8 mouse cellular contexts compared by ENCODE assay signal in genomic region chr13:23552962-23553361, GRCm38 (mm10). TPM values are rescaled to one million over a fixed set of nuclear protein-coding genes. Genes with fewer than 3 reads are reported as not detected.
A peak's percentile ranks its signal among the peaks of the same experiment; 100 is the strongest.
DNase-seq lines count a peak whose midpoint lies in the region; ATAC-seq lines count a peak whose summit lies in the region.

Gene Hist1h1d (plus strand): TSS chr13:23553262.

- no peaks in the 10 kb centered on the region for H3K9me3 ChIP-seq in heart, embryonic 16.5 days (replicated peaks; ENCODE audit: control insufficient read depth, low read length)
- H3K9me3 ChIP-seq in embryonic facial prominence, embryonic 10.5 days: no peaks in the 10 kb centered on the region
- no peaks in the 10 kb centered on the region for H3K9me3 ChIP-seq in hindbrain, embryonic 12.5 days (replicated peaks)
- H3K9me3 ChIP-seq in midbrain, embryonic 12.5 days: no peaks in the 10 kb centered on the region

- peak within 1 kb of the TSS; percentile 93 for H3K27ac ChIP-seq in heart, embryonic 16.5 days (ENCODE audit: low read length)
- H3K27ac ChIP-seq in embryonic facial prominence, embryonic 10.5 days (replicated peaks): peak within 1 kb of the TSS; percentile 96
- peak within 1 kb of the TSS; percentile 89 for H3K27ac ChIP-seq in hindbrain, embryonic 12.5 days
- H3K27ac ChIP-seq in midbrain, embryonic 12.5 days (replicated peaks): peak within 1 kb of the TSS; percentile 97

- DNase-seq in heart, adult 18-20 months: no peak
- DNase-seq in embryonic facial prominence, embryonic 10.5 days (ENCODE audit: low spot score): no peak
- no peak for DNase-seq in right cerebral cortex, postnatal 14 days
- no peak for DNase-seq in right cerebral cortex, postnatal 4 days
- DNase-seq in urinary bladder, postnatal 14 days (ENCODE audit: low spot score): no peak

- no peaks in the 10 kb centered on the region for H3K36me3 ChIP-seq in heart, embryonic 16.5 days (ENCODE audit: control insufficient read depth, insufficient read depth)
- H3K36me3 ChIP-seq in embryonic facial prominence, embryonic 10.5 days (replicated peaks): no peaks in the 10 kb centered on the region
- no peaks in the 10 kb centered on the region for H3K36me3 ChIP-seq in hindbrain, embryonic 12.5 days
- H3K36me3 ChIP-seq in midbrain, embryonic 12.5 days: no peaks in the 10 kb centered on the region

- peak within 1 kb of the TSS; percentile 85; the same call in 1 of the 2 replicates for H3K9ac ChIP-seq in heart, embryonic 16.5 days (ENCODE audit: low read length)
- no peak within 1 kb of the TSS for H3K9ac ChIP-seq in hindbrain, embryonic 12.5 days
- no peak within 1 kb of the TSS for H3K9ac ChIP-seq in midbrain, embryonic 12.5 days (replicated peaks)

- H3K4me3 ChIP-seq in heart, embryonic 16.5 days (ENCODE audit: low read length): no peak within 1 kb of the TSS
- H3K4me3 ChIP-seq in embryonic facial prominence, embryonic 10.5 days: peak within 1 kb of the TSS; percentile 69; the same call in 1 of the 2 replicates
- H3K4me3 ChIP-seq in hindbrain, embryonic 12.5 days: no peak within 1 kb of the TSS
- H3K4me3 ChIP-seq in midbrain, embryonic 12.5 days: no peak within 1 kb of the TSS

- no peaks in the 10 kb centered on the region for H3K27me3 ChIP-seq in heart, embryonic 16.5 days (ENCODE audit: control insufficient read depth, insufficient read depth, low read length)
- no peaks in the 10 kb centered on the region for H3K27me3 ChIP-seq in embryonic facial prominence, embryonic 10.5 days (replicated peaks; ENCODE audit: low read depth, poor library complexity, severe bottlenecking)
- no peaks in the 10 kb centered on the region for H3K27me3 ChIP-seq in hindbrain, embryonic 12.5 days
- no peaks in the 10 kb centered on the region for H3K27me3 ChIP-seq in midbrain, embryonic 12.5 days

- ATAC-seq in heart, embryonic 16.5 days (replicated peaks; ENCODE audit: extremely low read depth, insufficient read depth, low FRiP score): no peak
- ATAC-seq in hindbrain, embryonic 12.5 days (ENCODE audit: low FRiP score): no peak
- ATAC-seq in midbrain, embryonic 12.5 days (ENCODE audit: low FRiP score, low read depth): no peak

- peak within 1 kb of the TSS; percentile 70 for H3K4me2 ChIP-seq in heart, embryonic 16.5 days (ENCODE audit: low read depth, low read length)
- no peak within 1 kb of the TSS for H3K4me2 ChIP-seq in hindbrain, embryonic 12.5 days (replicated peaks)
- peak within 1 kb of the TSS; percentile 98 for H3K4me2 ChIP-seq in midbrain, embryonic 12.5 days (replicated peaks)

- peaks cover 10% of the 10 kb centered on the region for H3K4me1 ChIP-seq in heart, embryonic 16.5 days (ENCODE audit: control insufficient read depth, insufficient read depth, low read length)
- H3K4me1 ChIP-seq in embryonic facial prominence, embryonic 10.5 days: peaks cover 32% of the 10 kb centered on the region
- peaks cover 17% of the 10 kb centered on the region for H3K4me1 ChIP-seq in hindbrain, embryonic 12.5 days
- peaks cover 22% of the 10 kb centered on the region for H3K4me1 ChIP-seq in midbrain, embryonic 12.5 days

RNA-seq across cellular contexts. Expression of gene Hist1h1d, which starts in this region (rescaled TPM):
- 0.21 and 0.37 TPM in 2 replicates for polyA plus RNA-seq in heart, embryonic 16.5 days (2015; fragmentation: Nextera tagmentation; extraction: Ambion mirVana)
- total RNA-seq in heart, adult 18-20 months (2021): 1 to 10 TPM in 1 of 2 experiments, under 1 TPM in 1; 0.94 to 1.0 TPM
- 0.58 and 0.60 TPM in 2 replicates for polyA plus RNA-seq in embryonic facial prominence, embryonic 10.5 days (2016; fragmentation: Nextera tagmentation; extraction: Ambion mirVana)
- 0.23 and 0.39 TPM in 2 replicates for polyA plus RNA-seq in hindbrain, embryonic 12.5 days (2016; fragmentation: Nextera tagmentation; extraction: Ambion mirVana)
- polyA plus RNA-seq in midbrain, embryonic 12.5 days (2016; fragmentation: Nextera tagmentation; extraction: Ambion mirVana): 0.37 and 0.45 TPM in 2 replicates
